Mouse (Mus musculus) neural tube, embryonic 11.5 days (tissue): ENCODE results near the gene Rps19. TPM values are rescaled to one million over a fixed set of nuclear protein-coding genes. Genes with fewer than 3 reads are reported as not detected.

ENCODE experiments used
- polyA plus RNA-seq: library from polyadenylated mRNA; unstranded; fragments of >200 nt; fragmentation: Nextera tagmentation; extraction: Ambion mirVana; gene quantifications from 2 replicates; pipeline ENCODE4 v1.2.1, GENCODE M21; 2014

Rps19 gene
- polyA plus RNA-seq, 1 experiment from 2014 or later, result 1,782 TPM

Other genes with a start within 250 kb of the Rps19 start
- gene Lypd3, start 247.8 kb upstream of the Rps19 start, polyA plus RNA-seq, result 0.76 and 0.99 TPM in 2 replicates
- not detected in 2 replicates for gene Tex101, start 207.7 kb upstream of the Rps19 start, polyA plus RNA-seq
- not detected in 2 replicates for gene BC049730, start 175.1 kb upstream of the Rps19 start, polyA plus RNA-seq
- gene Gm4763, start 157.5 kb upstream of the Rps19 start, polyA plus RNA-seq, result not detected in 2 replicates
- not detected in 2 replicates for gene Cd177, start 124.1 kb upstream of the Rps19 start, polyA plus RNA-seq
- gene Ceacam10, start 107.2 kb upstream of the Rps19 start, polyA plus RNA-seq, result not detected in 2 replicates
- 21.0 and 23.9 TPM in 2 replicates for gene Gm9844, start 22.2 kb upstream of the Rps19 start, polyA plus RNA-seq
- gene Lypd4, start 14.4 kb upstream of the Rps19 start, polyA plus RNA-seq, result not detected in 2 replicates
- not detected in 2 replicates for gene Dmrtc2, start 14.3 kb upstream of the Rps19 start, polyA plus RNA-seq
- 0.27 TPM in 1 of 2 replicates, not detected in the other for gene Cd79a, start 13.0 kb downstream of the Rps19 start, polyA plus RNA-seq
- gene Arhgef1, start 18.5 kb downstream of the Rps19 start, polyA plus RNA-seq, result 52.3 and 56.5 TPM in 2 replicates
- gene Gm4881, start 60.1 kb downstream of the Rps19 start, polyA plus RNA-seq, result 0.28 and 0.86 TPM in 2 replicates
- gene Rabac1, start 88.4 kb downstream of the Rps19 start, polyA plus RNA-seq, result 111 and 118 TPM in 2 replicates
- 50.6 and 59.9 TPM in 2 replicates for gene Atp1a3, start 121.6 kb downstream of the Rps19 start, polyA plus RNA-seq
- 8.9 and 9.6 TPM in 2 replicates for gene Grik5, start 188.0 kb downstream of the Rps19 start, polyA plus RNA-seq
- gene Zfp574, start 188.2 kb downstream of the Rps19 start, polyA plus RNA-seq, result 29.3 and 29.6 TPM in 2 replicates